Mouse (Mus musculus): ENCODE results near the gene Usp53.
"Not testable (repeated sequence)": the region's sequence is repeated elsewhere in the genome, so short reads cannot be mapped to it uniquely, and the experiment has no call there.

The Usp53 gene

DNA sequence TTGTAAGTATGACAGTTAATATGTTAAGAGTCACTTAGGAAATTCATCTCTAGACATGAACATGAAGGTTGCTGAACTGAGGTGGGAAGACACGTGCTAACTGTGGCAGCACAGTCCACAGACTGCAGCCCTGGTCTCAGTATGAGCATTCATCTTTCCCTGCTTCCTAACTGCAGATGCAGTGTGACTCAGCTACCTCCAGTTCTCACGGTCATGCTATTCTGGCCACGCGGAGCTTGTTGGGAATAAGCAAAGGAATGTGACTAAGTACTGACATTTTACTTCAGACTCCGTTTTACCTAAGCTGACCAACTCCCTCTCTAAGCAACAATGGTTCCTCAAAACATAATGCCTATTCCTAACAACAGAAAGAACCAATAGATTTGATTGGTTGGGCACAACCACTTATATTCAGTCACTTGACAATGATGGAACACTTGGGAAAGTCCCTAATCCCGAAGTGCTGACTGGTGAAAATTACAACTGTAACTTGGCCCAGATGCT lies 40.9 kb downstream of the Usp53 start:
- DNase-seq = no peak

DNA sequence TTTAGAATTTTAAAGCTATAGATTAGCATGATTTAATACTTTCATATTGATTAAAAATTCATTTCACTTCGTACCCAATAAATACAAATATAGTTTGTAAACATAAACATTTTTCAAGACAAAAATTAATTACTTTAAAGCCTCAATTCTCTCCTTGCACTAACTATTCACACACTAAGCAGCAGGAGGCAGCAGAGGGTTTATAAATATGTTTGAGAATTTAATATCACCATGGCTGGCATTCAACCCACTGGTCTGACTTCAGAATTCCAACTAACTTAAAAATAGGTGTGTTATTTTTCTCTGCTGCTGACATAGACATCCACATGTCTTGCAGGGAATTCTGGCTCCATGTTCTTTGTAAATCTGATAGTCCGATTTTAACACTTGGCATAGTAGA lies 45.1 kb downstream of the Usp53 start:
- peak in 1 of 2 experiments; percentile 65 for DNase-seq

DNA sequence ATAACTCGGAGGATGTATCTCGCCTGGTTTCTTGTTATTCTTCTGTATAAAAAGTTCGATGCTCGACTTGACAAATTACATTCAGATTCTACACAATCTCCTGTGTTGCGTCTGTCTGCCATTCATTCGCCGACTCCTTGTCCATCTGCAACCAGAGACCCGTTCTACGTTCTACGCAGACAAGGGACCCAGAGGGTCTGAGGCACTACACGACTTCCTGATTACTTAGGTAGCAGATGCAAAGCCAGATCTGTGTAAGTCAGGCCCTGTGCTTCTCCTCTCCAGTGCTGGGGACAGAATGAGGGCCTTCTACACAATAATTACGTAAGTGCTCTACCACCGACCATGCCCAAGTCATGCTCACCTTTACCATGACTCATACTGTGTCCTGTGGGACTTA lies 47.1 kb downstream of the Usp53 start:
- DNase-seq = not testable (repeated sequence)

DNA sequence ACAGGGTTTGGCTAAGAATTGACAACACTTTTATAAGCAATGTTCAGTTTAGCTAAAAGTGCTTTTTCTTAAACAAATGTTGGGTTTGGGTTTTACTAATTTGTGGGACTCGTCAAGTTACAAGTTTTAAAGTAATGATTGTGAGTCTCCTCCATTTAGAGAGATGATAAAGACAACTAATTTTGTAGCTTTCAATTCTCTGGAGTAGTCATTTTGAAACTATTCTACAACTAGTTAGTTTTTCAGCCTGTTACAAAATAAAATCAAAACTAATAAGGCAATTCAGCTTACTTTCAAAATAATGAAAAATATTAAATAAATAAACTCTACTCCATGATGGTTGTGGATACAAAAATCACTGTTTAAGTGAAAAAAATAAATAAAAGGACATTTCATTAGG lies 51.8 kb downstream of the Usp53 start:
- DNase-seq = no peak

DNA sequence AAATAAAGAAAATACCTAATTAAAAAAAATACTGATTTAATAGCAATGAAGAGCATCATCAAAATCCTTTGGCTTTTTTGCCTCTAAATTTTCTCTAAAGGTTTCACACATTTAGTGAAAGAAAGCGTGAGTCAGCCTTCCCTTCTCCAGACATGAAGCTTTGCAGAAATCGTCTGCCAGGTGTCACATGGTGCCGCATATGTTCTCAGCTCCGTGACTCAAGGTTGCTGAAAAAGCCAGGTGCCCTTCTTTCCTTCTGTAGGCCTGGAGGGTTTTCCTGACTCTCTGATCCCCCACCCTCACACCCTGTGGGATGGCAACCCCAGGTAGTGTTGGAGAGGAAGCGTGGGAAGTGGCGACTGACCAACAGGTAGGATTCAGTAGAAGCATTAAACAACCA lies 54.6 kb downstream of the Usp53 start:
- DNase-seq = no peak

DNA sequence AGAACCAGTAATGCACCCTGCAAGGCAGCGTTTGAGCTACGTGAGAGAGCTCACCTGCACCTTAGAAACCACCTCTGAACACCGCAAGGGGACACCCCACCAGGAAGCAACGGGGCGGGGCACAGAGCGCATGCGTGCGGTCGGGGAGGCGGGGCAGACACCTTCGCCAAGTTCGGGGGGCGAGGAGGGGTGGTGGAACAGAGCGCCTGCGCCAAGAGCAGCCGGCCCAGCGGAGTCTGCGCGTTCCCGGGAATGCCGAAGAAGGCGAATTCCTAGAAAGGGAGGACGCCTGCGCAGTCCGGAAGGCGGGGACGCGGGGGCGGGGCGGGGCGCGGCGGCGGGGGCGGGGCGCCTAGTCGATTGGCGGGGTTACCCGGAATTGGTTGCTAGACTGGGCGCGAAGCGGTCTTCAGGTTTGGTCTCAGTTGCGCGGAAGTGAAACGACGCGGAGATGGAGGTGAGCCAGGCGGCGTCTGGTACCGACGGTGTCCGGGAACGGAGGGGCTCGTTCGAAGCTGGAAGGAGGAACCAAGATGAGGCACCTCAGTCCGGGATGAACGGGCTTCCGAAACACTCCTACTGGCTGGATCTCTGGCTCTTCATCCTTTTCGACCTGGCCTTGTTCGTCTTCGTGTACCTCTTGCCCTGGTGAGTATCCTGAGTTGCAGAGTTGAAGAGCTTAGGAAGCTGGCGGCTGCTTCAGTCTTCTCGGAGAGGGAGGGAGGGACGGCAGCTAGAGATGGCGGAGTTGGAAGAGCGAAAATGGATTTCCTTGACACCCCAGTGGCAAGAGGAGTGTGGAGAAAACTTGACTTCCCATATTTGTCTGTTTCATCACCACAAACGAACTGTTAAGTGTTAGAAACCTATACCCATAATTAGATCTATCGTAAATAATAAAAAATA lies 60.0 kb downstream of the Usp53 start, which contains the start of gene 1810037I17Rik:
TSS of gene 1810037I17Rik (plus strand) at position 195 of the 906 bp plus-strand sequence.
- peak; percentile 97 to 99 for DNase-seq

DNA sequence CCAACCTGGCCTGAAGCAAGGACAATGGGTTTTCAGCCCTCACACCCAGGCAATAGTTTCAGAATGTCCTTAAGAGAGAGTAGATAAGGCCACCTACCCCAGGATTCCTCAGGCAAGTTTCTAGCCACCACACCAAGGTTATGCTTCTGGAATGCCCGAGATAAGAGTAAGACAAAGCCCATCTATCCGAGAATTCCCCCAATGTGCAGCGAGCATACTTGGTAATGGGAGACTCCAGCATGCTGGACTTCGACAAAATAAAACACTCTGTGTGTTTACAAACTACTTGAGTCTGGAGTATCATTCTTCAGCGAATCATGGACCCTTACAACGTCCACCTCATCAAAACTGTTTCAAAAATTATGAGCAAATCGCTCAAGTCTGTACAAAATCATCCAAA lies 61.2 kb downstream of the Usp53 start:
- DNase-seq = no peak

DNA sequence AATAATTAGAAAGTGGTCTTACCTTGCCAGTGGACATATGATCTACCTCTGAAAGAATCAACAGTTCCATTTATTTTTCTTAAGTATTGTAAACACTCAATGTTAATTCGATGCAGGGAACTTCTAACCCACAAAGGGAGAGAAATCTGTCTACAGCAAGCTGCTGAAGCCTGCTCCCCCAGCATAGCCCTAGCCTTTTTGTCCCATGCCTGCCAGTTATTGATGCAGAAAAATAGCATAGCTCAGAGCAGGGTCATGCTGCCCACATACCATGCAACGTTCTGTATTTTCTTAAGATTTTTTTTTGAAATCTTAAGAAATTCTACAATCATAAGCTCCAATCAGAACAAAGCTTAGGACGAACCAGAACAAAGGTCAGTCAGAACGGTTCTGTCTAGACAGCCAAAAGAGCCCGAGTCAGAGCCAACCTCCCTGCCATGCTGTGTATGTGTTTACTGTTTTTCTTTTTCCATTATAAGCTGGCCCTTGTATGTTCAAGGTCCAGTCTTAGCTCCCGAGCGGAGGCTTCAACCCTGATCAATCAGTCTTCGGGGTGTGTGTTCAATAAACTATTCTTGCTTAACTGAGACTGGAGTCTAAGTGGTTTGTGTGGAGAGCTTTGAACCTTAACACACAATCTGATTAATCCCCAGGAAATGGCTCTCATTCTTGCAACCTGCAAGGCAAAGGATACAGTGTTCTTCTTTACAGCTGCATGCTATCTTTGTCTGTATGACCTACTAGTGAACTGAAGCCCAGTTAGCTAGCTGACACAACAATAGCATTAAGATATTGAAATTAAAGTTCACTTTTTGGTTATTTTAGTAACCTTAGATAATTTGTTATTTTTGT lies 62.4 kb downstream of the Usp53 start:
- DNase-seq = peak in 1 of 2 experiments; percentile 25

DNA sequence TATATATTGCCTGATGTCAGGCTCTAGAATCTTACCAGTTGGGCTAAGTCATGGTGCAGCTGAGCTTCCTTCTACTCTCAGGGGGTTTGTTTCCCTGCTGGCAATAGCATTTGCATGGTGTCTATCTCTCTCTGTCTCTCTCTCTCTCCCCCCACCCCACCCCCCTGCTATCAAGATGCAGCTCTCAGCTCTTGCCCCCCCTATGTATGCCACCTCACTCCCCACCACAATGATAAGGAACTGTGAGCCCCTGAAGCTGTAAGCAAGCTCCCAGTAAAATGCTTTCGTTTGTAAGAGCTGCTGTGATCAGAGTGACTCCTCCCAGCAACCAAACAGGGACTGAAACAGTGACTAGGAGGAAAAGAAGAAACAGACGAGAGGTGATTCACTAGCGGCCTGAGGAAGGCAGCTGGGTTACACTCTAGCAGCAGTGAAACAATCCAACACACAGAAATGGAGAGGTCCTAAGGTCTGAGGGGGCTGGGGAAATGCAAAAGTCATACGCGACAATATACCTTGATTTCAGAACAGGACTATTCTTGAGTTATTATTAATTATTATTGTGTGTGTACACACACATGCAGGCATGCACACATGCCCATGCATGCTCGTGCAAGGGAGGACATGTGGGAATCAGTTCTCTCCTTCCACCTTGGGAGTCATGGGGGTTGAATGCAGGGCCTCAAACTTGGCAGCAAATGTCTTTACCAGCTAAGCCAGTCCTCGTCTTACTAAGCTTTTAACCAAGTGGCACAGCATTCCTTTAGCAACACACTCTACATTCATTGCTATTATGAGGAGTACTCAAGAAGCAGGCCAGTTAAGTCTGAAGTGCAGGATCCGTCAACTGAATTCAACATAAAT lies 63.5 kb downstream of the Usp53 start:
- no peak for DNase-seq

DNA sequence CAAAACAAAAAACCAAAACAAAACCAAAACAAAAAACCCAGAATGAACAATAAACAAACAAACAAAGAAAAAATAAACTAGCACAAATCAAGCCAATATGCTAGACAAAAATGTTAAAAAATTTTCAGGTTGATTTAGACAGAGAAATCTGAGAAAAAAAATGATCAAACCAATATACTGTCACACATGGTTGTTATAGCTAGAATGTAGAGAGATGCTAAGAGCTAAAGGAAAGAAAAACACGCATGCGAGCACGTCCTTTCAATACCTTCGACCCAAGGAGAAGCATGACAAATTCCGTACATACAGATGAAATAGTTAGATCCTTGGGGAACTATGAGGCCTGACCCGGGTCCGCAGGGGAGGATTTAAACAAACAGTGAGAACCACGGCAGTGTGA lies 65.0 kb downstream of the Usp53 start, which contains the start of gene Gm10959:
TSS of gene Gm10959 (minus strand) at position 101 of the 400 bp plus-strand sequence.
- no peak for DNase-seq

DNA sequence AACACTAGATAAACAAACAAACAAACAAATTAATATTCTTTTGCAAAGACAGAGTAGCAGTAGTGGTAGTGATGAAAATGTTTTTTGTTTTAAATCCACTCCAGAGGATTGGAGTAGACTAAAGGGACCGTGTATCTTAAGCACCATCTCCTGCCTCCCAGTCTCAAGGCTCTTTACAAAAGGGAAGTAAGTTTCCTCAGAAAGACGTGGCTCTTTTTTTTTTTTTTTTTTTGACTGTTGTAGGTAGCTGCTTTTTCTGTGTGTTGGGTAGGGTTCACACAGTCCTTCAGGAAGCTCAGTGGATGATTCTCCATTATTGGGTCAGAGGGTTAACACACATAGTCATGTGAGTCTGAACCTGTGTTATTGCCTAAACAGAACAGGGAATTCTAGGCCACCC lies 65.6 kb downstream of the Usp53 start:
- DNase-seq = no peak

DNA sequence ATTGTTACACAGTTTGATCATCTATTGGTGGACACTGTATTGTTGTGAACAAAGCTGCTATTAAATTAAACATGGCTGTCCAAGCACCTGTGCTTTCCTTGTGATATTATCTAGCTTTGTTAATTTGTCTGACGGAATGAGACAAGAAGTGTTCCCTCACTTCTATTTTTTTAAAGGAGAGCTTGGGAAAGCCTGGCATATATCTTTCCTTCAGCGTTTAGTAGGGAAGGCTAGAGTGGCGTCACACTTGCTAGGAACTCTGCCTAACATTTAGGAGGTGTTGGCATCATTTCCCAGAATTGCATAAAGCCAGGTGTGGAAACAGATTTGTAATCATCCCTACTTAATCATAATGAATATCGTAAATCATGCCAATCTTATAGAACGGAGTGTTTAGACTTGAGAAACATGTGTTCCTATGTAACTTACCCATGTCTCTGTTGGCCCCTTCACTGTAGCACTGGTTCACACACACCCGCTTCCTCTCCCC lies 68.1 kb downstream of the Usp53 start:
- DNase-seq = no peak

DNA sequence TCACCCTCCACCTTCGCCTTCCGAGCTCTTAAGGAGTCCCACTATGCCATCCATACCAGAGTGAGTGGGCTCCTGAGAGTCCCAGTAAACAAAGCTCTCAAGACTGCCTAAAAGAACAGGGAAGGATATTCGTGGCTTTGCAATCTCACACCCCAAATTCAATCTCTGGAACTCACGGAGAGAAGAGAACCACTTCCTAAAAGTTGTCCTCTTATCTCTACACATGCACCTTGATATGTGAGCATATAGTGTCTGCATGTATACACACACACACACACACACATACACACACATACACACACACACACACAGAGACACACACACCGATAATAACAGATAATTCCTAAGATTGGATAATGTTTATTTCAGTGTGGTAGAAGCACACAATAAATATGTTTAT lies 68.8 kb downstream of the Usp53 start:
- no peak for DNase-seq

DNA sequence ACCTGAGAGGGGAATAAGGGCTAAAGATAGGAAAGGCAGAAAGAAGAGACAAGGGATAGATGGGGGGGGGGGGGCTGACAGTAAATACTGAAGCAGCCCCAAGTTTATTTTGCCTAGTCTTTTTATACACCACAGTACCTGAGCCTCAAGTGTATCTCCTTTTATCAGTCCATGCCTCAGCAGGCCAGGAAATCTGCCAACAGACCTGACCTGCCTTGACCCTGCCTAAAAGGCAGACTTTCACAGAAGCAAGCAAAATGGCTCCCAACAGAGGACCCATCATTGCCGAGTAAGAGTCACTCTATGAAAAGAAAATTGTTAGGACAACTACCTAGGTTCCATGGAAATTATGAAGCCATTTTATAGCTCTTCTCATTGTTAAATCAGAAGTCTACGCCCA lies 76.5 kb downstream of the Usp53 start:
- no peak for DNase-seq

DNA sequence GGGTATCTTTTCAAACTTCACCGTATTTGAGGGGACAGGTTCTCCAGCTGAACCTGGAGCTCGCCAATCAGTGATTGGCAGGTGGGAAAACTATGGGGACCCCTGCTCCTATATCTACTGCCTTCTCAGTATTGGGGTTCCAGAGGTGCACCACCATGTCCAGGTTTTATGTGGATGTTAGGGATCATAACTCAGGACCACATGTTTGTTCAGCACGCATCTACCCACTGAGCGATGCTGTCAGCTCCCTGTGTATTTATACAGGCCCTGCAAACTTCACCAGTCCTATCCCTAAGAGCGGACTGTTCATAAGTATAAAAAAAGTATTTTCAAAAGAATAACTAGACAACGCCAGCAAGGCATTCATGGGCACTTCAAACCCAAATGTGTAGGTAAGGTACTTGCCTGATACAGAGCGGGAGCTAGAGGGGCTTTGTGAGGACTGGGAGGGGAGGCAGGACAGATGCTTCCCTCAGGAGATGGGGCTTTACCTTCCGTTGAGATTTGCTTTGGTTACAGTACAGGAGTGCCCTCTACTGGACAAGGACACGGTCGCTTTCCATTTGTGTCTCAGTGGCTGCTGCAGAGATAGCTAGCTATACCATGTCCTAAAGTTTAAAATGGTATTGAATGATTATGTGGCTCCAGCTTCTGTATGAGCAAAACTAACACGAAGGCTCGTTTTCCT lies 80.4 kb downstream of the Usp53 start:
- DNase-seq = peak in 1 of 2 experiments; percentile 56

DNA sequence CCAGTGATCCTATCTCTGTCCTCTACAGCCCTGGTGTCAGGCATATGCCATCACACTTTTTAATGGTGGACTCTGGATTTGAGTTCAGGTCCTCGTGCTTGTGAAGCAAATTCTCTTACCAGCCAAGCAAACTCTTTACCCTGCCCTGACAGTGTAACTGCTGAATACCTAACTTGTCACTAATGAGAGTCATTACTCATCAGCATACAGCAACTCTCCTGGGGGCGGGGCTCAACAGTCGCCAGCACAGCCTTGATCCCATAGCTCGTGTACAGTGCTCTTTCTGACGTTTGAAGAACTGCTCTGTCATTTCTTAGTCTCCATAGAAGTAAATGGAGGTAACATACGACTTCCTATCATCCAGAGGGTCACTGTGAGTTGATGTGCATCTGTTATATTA lies 86.1 kb downstream of the Usp53 start:
- DNase-seq = no peak

DNA sequence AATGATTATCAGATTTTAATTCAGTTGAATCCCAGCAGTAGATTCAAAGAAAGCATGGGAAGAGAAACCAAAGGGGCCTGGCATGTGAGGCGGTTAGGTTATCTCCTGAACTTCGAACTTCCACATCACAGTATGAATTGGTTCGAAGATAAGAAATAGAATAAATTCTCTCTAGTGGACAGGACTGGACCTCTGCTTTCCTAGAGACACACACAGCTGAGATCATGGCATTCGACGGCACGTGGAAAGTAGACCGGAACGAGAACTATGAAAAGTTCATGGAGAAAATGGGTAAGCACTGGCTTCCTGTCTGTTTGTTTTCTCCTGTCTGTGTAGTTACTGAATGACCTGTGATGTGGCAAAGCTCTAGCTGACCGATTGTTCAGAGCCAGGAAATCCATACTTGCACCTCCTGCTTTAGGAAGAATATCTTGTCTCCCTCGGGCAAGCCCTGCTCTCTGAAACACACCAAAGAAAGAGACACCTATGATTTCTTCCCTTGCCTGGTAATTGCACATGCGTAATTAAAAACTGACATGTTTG lies 89.0 kb downstream of the Usp53 start:
- no peak for DNase-seq

DNA sequence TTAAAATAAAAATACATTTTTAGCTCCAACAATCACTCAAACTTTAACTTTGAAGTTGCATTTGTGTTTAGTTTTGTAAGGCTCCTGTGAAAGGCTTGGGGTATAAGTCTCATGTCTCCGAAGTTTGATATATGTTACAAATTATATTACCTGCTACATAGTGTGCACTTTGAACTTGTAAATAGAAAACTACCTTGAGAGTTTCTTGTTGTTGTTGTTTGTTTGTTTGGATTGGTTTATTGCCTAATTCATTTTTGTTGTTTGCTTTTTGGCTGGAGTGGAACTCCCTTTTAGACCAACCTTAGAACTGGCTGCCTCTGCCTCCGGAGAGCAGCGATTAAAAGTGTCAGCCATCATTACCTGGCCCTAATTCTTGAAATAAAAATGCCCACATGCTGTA lies 89.5 kb downstream of the Usp53 start, which contains the start of gene Fabp2:
TSS of gene Fabp2 (plus strand) at position 301 of the 400 bp plus-strand sequence.
- DNase-seq = no peak

DNA sequence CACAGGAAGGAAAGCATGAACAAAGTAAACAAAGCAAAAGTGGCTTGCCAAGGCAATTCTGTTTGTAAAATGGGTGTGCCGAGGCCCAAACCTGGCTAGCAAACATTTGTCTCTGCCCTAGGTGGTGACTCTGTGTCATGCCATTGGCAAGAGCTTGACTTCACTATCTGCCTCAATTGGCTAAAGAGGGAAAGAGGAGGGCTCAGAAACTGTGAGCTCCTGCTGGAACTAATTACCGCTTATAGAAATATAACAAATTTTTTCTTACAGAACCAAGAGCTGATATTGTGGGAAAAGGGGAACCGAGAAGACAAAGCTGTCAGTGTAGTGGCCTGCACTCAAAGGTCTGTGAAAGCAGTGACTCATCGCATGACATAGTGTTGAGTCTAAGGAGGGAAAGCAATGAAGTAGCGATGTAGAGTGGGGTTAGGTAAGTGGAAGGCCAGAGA lies 95.9 kb downstream of the Usp53 start:
- DNase-seq = no peak

DNA sequence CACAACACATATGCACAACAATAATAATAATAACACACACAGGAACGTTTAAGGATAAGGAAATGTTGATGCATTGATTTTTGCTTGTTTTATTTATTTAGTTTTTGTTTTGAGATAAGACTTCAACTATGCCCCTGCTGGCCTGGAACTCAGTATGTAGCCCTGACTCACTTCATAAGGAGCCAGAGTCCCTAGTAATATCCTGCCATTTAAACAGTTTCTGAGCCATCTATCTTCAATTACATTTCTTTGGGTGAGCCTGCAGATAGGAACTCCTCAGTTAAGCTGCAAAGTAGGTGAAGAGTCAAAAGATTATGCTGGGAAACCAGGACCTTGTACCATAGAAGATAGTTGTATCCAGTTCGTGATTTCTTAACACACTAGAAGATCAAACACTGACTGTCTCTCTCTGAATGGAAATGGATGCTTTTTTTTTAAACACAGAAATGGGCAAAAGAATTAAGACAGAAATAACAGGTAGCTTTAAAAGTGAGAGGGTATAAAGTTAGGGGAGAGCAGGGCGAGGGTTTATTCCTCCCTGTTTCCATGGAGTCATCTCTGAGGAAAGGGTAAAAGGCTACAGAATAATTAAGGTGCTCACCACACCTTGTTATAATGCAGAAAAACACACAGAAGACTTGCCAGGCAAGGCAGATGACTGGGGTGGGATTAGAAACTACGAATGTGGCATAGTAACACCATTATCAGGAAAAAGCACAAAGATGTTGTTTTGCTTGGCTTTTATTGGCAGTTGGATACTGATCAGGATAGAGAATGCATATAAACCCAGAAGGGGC lies 96.6 kb downstream of the Usp53 start:
- no peak for DNase-seq
